Mouse (Mus musculus) left cerebral cortex, postnatal 25 days (tissue): ENCODE results near the gene Glyr1. TPM values are rescaled to one million over a fixed set of nuclear protein-coding genes. Genes with fewer than 3 reads are reported as not detected.

Experiments used
- DNase-seq, 2 experiments: peaks; one replicate each; pipeline ENCODE4 v3.0.0; 2022; ENCODE audit warnings: low spot score in 2 of 2, mixed read lengths in 1 of 2
- intact Hi-C: fragments of 180-260 bp; cut with DNase I; formaldehyde crosslinking; loops from one replicate; pipeline ENCODE4 v1.15.1; 2025
- total RNA-seq, 2 experiments: library from RNA; stranded (reverse); gene quantifications; 2 replicates each; pipeline ENCODE4 v1.2.3; 2021

The Glyr1 gene
- total RNA-seq, 2 experiments from 2014 or later: 145 to 151 TPM

GRCm38 (mm10) chr16:4969055-4969843 lies 80.4 kb downstream of the Glyr1 start:
- intact Hi-C loops: no loop called here
- DNase-seq: no peak

GRCm38 (mm10) chr16:4968426-4968825 lies 81.2 kb downstream of the Glyr1 start:
- DNase-seq: no peak
- intact Hi-C loops: no loop called here

DNA sequence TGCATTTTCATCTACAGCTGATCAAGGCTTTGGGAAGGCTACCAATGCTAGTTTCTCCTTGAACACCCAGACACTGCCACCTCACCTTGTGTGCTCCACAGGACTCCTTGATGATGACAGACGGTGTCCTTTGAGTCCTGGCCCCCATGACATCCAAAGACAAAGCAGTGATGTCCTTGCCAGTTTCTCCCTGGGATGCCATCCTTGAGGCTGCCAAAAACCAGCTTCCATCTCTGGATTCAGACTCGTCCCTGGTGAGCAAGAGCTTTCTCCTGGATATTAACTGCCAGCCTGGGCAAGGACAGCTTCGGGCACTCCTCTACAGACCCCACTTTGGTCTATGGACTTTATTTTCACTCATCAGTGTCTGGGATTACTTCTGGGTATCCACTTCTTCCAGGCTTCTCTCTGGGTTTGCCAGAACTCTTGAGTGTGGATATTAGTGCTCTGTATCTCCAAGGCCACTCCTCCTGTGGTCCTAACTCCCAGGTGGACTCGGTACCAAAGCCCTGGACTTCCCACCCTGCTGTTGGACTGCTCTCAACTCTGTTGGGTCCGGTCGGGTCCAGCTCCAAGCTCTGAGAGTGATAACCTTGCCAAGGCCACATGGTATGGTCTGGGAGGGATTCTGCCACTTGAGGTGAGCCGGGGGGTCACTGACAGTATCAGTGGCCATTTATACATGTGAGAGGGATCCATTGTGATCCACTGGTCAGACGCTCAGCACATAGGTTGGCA lies 84.1 kb downstream of the Glyr1 start:
- intact Hi-C loops: loop anchor here (2.0 kb wide), 3 partner anchors 47 to 83 kb away; partner anchors contain the start of genes Glyr1, Mgrn1 and Rogdi
- no peak for DNase-seq

DNA sequence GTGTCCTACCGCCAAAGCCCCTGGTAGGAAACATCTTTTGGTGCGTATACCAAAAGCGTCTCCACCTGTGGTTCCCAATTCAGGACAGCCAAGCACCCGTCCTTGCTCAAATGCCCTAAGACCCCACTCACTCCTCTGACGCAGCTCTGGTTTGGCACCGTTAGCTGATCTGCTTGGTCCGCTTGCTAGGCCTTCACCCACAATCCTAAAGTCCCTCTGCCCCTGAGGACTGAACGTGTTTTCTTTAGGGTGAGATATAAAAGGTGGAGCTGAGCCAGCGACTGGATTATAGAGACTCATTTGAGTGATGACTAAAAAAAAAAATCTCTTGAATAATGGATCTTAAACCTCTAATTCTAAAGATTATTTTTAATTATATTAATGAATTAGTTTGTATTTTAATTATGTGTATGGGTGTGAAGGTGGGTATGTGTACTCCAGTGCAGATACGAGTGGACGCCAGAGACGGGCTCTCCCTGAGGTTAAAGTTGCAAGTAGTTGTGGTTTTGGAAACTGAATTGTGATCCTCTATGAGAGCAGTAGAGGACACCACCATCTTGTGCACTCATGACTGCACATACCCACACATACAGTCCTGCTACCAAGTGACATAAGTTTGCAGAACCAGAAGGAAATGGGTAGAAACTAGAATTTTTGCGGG lies 84.8 kb downstream of the Glyr1 start:
- DNase-seq: no peak
- intact Hi-C loops: loop anchor here (2.0 kb wide), 3 partner anchors 48 to 84 kb away; partner anchors contain the start of genes Glyr1, Mgrn1 and Rogdi

Other genes starting within 250 kb of the Glyr1 start
- not detected for gene 4930562C15Rik, start 214.4 kb downstream of the Glyr1 start, total RNA-seq
- gene Ubald1, start 169.5 kb downstream of the Glyr1 start, total RNA-seq: 10 to 100 TPM; 86.6 to 88.2 TPM
- gene Mgrn1, start 163.6 kb downstream of the Glyr1 start, total RNA-seq: 100 to 1,000 TPM; 200 to 206 TPM
- gene Nudt16l1, start 111.1 kb downstream of the Glyr1 start, total RNA-seq: 10 to 100 TPM; 72.4 TPM
- 10 to 100 TPM; 54.9 to 61.8 TPM for gene Anks3, start 85.7 kb downstream of the Glyr1 start, total RNA-seq
- gene Sept12, start 52.0 kb downstream of the Glyr1 start, total RNA-seq: not detected
- gene Smim22, start 42.6 kb downstream of the Glyr1 start, total RNA-seq: not detected
- 100 to 1,000 TPM; 195 to 210 TPM for gene Rogdi, start 36.3 kb downstream of the Glyr1 start, total RNA-seq
- gene Ubn1, start 194 bp upstream of the Glyr1 start, total RNA-seq: 10 to 100 TPM; 43.3 to 48.2 TPM
- gene Ppl, start 82.6 kb upstream of the Glyr1 start, total RNA-seq: under 1 TPM; 0.32 to 0.34 TPM
- 1 to 10 TPM; 3.3 to 4.7 TPM for gene Sec14l5, start 97.2 kb upstream of the Glyr1 start, total RNA-seq
- 10 to 100 TPM in 1 of 2 experiments, 1 to 10 TPM in 1; 8.4 to 10.8 TPM for gene Nagpa, start 154.1 kb upstream of the Glyr1 start, total RNA-seq
- gene AU021092, start 172.4 kb upstream of the Glyr1 start, total RNA-seq: 1 to 10 TPM; 5.0 to 5.4 TPM
- gene Alg1, start 183.8 kb upstream of the Glyr1 start, total RNA-seq: 10 to 100 TPM; 24.2 to 29.0 TPM
- gene Eef2kmt, start 206.1 kb upstream of the Glyr1 start, total RNA-seq: 1 to 10 TPM; 3.0 to 3.8 TPM